Mouse (Mus musculus) urinary bladder, postnatal 10 days (tissue): ENCODE data around the gene B4galnt2.
"Not testable (repeated sequence)": the region's sequence is repeated elsewhere in the genome, so short reads cannot be mapped to it uniquely, and the experiment has no call there.

Source experiments
- DNase-seq: peaks from one replicate; pipeline ENCODE4 v3.0.0; 2022; ENCODE audit warnings: low spot score

Gene B4galnt2

GRCm38 (mm10) chr11:95896446-95897179, 18.1 kb downstream of the B4galnt2 start:
- no peak for DNase-seq

GRCm38 (mm10) chr11:95890462-95891051, 24.1 kb downstream of the B4galnt2 start:
- DNase-seq = no peak

GRCm38 (mm10) chr11:95879861-95880260, 34.8 kb downstream of the B4galnt2 start:
- DNase-seq = not testable (repeated sequence)

- no peak for DNase-seq
Observed at GRCm38 (mm10) chr11:95876296-95876695, 38.4 kb downstream of the B4galnt2 start.

GRCm38 (mm10) chr11:95875804-95876203, 38.9 kb downstream of the B4galnt2 start:
- no peak for DNase-seq

GRCm38 (mm10) chr11:95869918-95870470, 44.7 kb downstream of the B4galnt2 start:
- DNase-seq = no peak

- no peak for DNase-seq
Observed at GRCm38 (mm10) chr11:95869442-95869841, 45.2 kb downstream of the B4galnt2 start.

GRCm38 (mm10) chr11:95861397-95861796, 53.3 kb downstream of the B4galnt2 start:
- no peak for DNase-seq

GRCm38 (mm10) chr11:95860071-95860490, 54.6 kb downstream of the B4galnt2 start:
- DNase-seq = no peak

- DNase-seq = no peak
Observed at GRCm38 (mm10) chr11:95859468-95859855, 55.2 kb downstream of the B4galnt2 start.

- peak; percentile 89 for DNase-seq
Observed at GRCm38 (mm10) chr11:95858528-95859467, 55.9 kb downstream of the B4galnt2 start.

- no peak for DNase-seq
Observed at GRCm38 (mm10) chr11:95857716-95858527, 56.8 kb downstream of the B4galnt2 start.

GRCm38 (mm10) chr11:95857306-95857705, 57.4 kb downstream of the B4galnt2 start:
- DNase-seq = no peak

- no peak for DNase-seq
Observed at GRCm38 (mm10) chr11:95853684-95854083, 61.0 kb downstream of the B4galnt2 start.

- no peak for DNase-seq
Observed at GRCm38 (mm10) chr11:95850898-95851297, 63.8 kb downstream of the B4galnt2 start.

- no peak for DNase-seq
Observed at GRCm38 (mm10) chr11:95844935-95845334, 69.8 kb downstream of the B4galnt2 start.

- no peak for DNase-seq
Observed at GRCm38 (mm10) chr11:95843421-95843950, 71.2 kb downstream of the B4galnt2 start.

- no peak for DNase-seq
Observed at GRCm38 (mm10) chr11:95842953-95843352, 71.7 kb downstream of the B4galnt2 start.

- no peak for DNase-seq
Observed at GRCm38 (mm10) chr11:95842074-95842681, 72.5 kb downstream of the B4galnt2 start, which contains the start of gene Abi3. Abi3 (minus strand) TSS chr11:95842476.

- DNase-seq = no peak
Observed at GRCm38 (mm10) chr11:95841498-95841830, 73.2 kb downstream of the B4galnt2 start.
